Mouse (Mus musculus): ENCODE measurements around the gene Gcdh.

The Gcdh gene

GRCm38 (mm10) chr8:84893709-84894134 is at the start of gene Gcdh:
Gcdh (minus strand) TSS chr8:84893921.
- DNase-seq (ENCODE audit: low read depth, low spot score), result peak; percentile 95

GRCm38 (mm10) chr8:84937620-84938485 is 44.1 kb upstream of the Gcdh start:
- DNase-seq (ENCODE audit: low read depth, low spot score), result no peak

- no peak for DNase-seq (ENCODE audit: low read depth, low spot score)
These were observed 43.3 kb upstream of the Gcdh start, which contains the start of gene Mast1 for GRCm38 (mm10) chr8:84936962-84937546. Mast1 (minus strand) TSS chr8:84937359.

- no peak for DNase-seq (ENCODE audit: low read depth, low spot score)
These were observed 42.6 kb upstream of the Gcdh start for GRCm38 (mm10) chr8:84936041-84936961.

- no peak for DNase-seq (ENCODE audit: low read depth, low spot score)
These were observed 41.8 kb upstream of the Gcdh start for GRCm38 (mm10) chr8:84935489-84935888.

GRCm38 (mm10) chr8:84934860-84935259 is 41.1 kb upstream of the Gcdh start:
- DNase-seq (ENCODE audit: low read depth, low spot score), result no peak

GRCm38 (mm10) chr8:84933767-84934559 is 40.2 kb upstream of the Gcdh start:
- DNase-seq (ENCODE audit: low read depth, low spot score), result no peak

GRCm38 (mm10) chr8:84930582-84930981 is 36.9 kb upstream of the Gcdh start:
- no peak for DNase-seq (ENCODE audit: low read depth, low spot score)

- no peak for DNase-seq (ENCODE audit: low read depth, low spot score)
These were observed 35.0 kb upstream of the Gcdh start for GRCm38 (mm10) chr8:84928456-84929306.

- no peak for DNase-seq (ENCODE audit: low read depth, low spot score)
These were observed 33.8 kb upstream of the Gcdh start for GRCm38 (mm10) chr8:84927513-84927912.

GRCm38 (mm10) chr8:84925557-84925956 is 31.8 kb upstream of the Gcdh start:
- DNase-seq (ENCODE audit: low read depth, low spot score), result no peak

GRCm38 (mm10) chr8:84921596-84921995 is 27.9 kb upstream of the Gcdh start:
- no peak for DNase-seq (ENCODE audit: low read depth, low spot score)

GRCm38 (mm10) chr8:84918646-84919045 is 24.9 kb upstream of the Gcdh start:
- DNase-seq (ENCODE audit: low read depth, low spot score), result no peak

- no peak for DNase-seq (ENCODE audit: low read depth, low spot score)
These were observed 24.1 kb upstream of the Gcdh start for GRCm38 (mm10) chr8:84917781-84918180.

GRCm38 (mm10) chr8:84915269-84915668 is 21.5 kb upstream of the Gcdh start:
- DNase-seq (ENCODE audit: low read depth, low spot score), result no peak

GRCm38 (mm10) chr8:84913960-84914359 is 20.2 kb upstream of the Gcdh start:
- no peak for DNase-seq (ENCODE audit: low read depth, low spot score)

- no peak for DNase-seq (ENCODE audit: low read depth, low spot score)
These were observed 19.8 kb upstream of the Gcdh start for GRCm38 (mm10) chr8:84913502-84913900.

GRCm38 (mm10) chr8:84912895-84913501 is 19.3 kb upstream of the Gcdh start:
- DNase-seq (ENCODE audit: low read depth, low spot score), result peak; percentile 60

GRCm38 (mm10) chr8:84912391-84912790 is 18.7 kb upstream of the Gcdh start:
- no peak for DNase-seq (ENCODE audit: low read depth, low spot score)

GRCm38 (mm10) chr8:84911854-84912253 is 18.1 kb upstream of the Gcdh start:
- DNase-seq (ENCODE audit: low read depth, low spot score), result no peak
